Mouse (Mus musculus) CD4-positive, CD25-positive, alpha-beta regulatory T cell, adult 4 months (primary cell): ENCODE results near the gene Tex21. TPM values are rescaled to one million over a fixed set of nuclear protein-coding genes. Genes with fewer than 3 reads are reported as not detected.

Experiments used
- ATAC-seq: one replicate; pipeline ENCODE4 v1.8.0; 2017
- polyA plus RNA-seq, 2 experiments: library from polyadenylated mRNA; unstranded; fragments of 100-300 nt; shearing (Covaris generic); gene quantifications; one replicate each; pipeline ENCODE4 v1.2.1; 2017

Tex21 gene
- polyA plus RNA-seq = not detected

- ATAC-seq = no peak
Observed at GRCm38 (mm10) chr12:76246646-76247045, at the start of gene Tex21. Gene Tex21 (minus strand): TSS chr12:76246746.

GRCm38 (mm10) chr12:76293192-76293591 is 46.6 kb upstream of the Tex21 start:
- no peak for ATAC-seq

- no peak for ATAC-seq
Observed at GRCm38 (mm10) chr12:76290271-76290670, 43.7 kb upstream of the Tex21 start.

GRCm38 (mm10) chr12:76289428-76289827 is 42.9 kb upstream of the Tex21 start:
- ATAC-seq = no peak

GRCm38 (mm10) chr12:76288494-76288893 is 41.9 kb upstream of the Tex21 start:
- no peak for ATAC-seq

GRCm38 (mm10) chr12:76287986-76288385 is 41.4 kb upstream of the Tex21 start:
- ATAC-seq = no peak

- ATAC-seq = no peak
Observed at GRCm38 (mm10) chr12:76285418-76285817, 38.9 kb upstream of the Tex21 start.

- ATAC-seq = no peak
Observed at GRCm38 (mm10) chr12:76282532-76283173, 36.1 kb upstream of the Tex21 start.

GRCm38 (mm10) chr12:76282132-76282531 is 35.6 kb upstream of the Tex21 start:
- ATAC-seq = no peak

- no peak for ATAC-seq
Observed at GRCm38 (mm10) chr12:76281111-76281660, 34.6 kb upstream of the Tex21 start.

GRCm38 (mm10) chr12:76280556-76280955 is 34.0 kb upstream of the Tex21 start:
- ATAC-seq = no peak

- no peak for ATAC-seq
Observed at GRCm38 (mm10) chr12:76278209-76278608, 31.7 kb upstream of the Tex21 start.

- ATAC-seq = no peak
Observed at GRCm38 (mm10) chr12:76272610-76273524, 26.3 kb upstream of the Tex21 start.

GRCm38 (mm10) chr12:76271516-76271915 is 25.0 kb upstream of the Tex21 start:
- peak; percentile 20 for ATAC-seq

GRCm38 (mm10) chr12:76269196-76269595 is 22.6 kb upstream of the Tex21 start:
- no peak for ATAC-seq

- no peak for ATAC-seq
Observed at GRCm38 (mm10) chr12:76268686-76269085, 22.1 kb upstream of the Tex21 start.

- peak; percentile 77 for ATAC-seq
Observed at GRCm38 (mm10) chr12:76266875-76267274, 20.3 kb upstream of the Tex21 start.

- no peak for ATAC-seq
Observed at GRCm38 (mm10) chr12:76265001-76265400, 18.5 kb upstream of the Tex21 start.

- ATAC-seq = no peak
Observed at GRCm38 (mm10) chr12:76264325-76264965, 17.9 kb upstream of the Tex21 start.

GRCm38 (mm10) chr12:76263876-76264275 is 17.3 kb upstream of the Tex21 start:
- ATAC-seq = no peak

GRCm38 (mm10) chr12:76262918-76263317 is 16.4 kb upstream of the Tex21 start:
- ATAC-seq = no peak

GRCm38 (mm10) chr12:76261556-76261955 is 15.0 kb upstream of the Tex21 start:
- ATAC-seq = no peak

- no peak for ATAC-seq
Observed at GRCm38 (mm10) chr12:76260673-76261072, 14.1 kb upstream of the Tex21 start.
